11 mouse cellular contexts compared by ENCODE assay signal in genomic region chr15:82244805-82245161, GRCm38 (mm10). TPM values are rescaled to one million over a fixed set of nuclear protein-coding genes. Genes with fewer than 3 reads are reported as not detected.
A peak's percentile ranks its signal among the peaks of the same experiment; 100 is the strongest.
DNase-seq lines count a peak whose midpoint lies in the region; ATAC-seq and TF ChIP-seq lines count a peak whose summit lies in the region.
"Not testable (repeated sequence)": the region's sequence is repeated elsewhere in the genome, so short reads cannot be mapped to it uniquely, and the experiment has no call there.
"Had no signal": no experiment of that assay in that cellular context is flagged by ENCODE, and none has a peak within 500 bp of the region (broad histone marks: within the 10 kb centered on the region; RNA-seq: fewer than 3 reads in every experiment).

No protein-coding gene starts in this region.

- WGBS in embryonic facial prominence, embryonic 12.5 days, result 21% methylated on average over 9 of the region's 9 CpGs
- WGBS in forebrain, postnatal 0 days, result 24% methylated on average over 9 of the region's 9 CpGs
- 22% methylated on average over 9 of the region's 9 CpGs for WGBS in hindbrain, embryonic 12.5 days
- WGBS in kidney, postnatal 0 days, result 20% methylated on average over 9 of the region's 9 CpGs
- 22% methylated on average over 9 of the region's 9 CpGs for WGBS in liver, embryonic 15.5 days (ENCODE audit: insufficient replicate concordance)
- WGBS in midbrain, embryonic 13.5 days, result 27% methylated on average over 9 of the region's 9 CpGs
- 23% methylated on average over 9 of the region's 9 CpGs for WGBS in spleen, adult 2 months

- peak overlapping the region; percentile 60 for H3K9ac ChIP-seq in embryonic facial prominence, embryonic 12.5 days
- H3K9ac ChIP-seq in forebrain, postnatal 0 days, result peak overlapping the region; percentile 53; the same call in 1 of the 2 replicates
- H3K9ac ChIP-seq in hindbrain, embryonic 12.5 days, result peak overlapping the region; percentile 55; the same call in 1 of the 2 replicates
- peak overlapping the region; percentile 62; the same call in 1 of the 2 replicates for H3K9ac ChIP-seq in kidney, postnatal 0 days (ENCODE audit: low read depth, low read length)
- H3K9ac ChIP-seq in liver, embryonic 15.5 days, result peak overlapping the region; percentile 77
- peak overlapping the region; percentile 65 for H3K9ac ChIP-seq in midbrain, embryonic 13.5 days (replicated peaks)

- ATAC-seq in embryonic facial prominence, embryonic 12.5 days (ENCODE audit: insufficient number of reproducible peaks, insufficient read depth, low FRiP score, low TSS enrichment); forebrain, postnatal 0 days; hindbrain, embryonic 12.5 days (ENCODE audit: low FRiP score); liver, embryonic 15.5 days (ENCODE audit: insufficient read depth): not testable (repeated sequence)
- ATAC-seq in kidney, postnatal 0 days (replicated peaks; ENCODE audit: low FRiP score, low read depth), result peak; percentile 11; the same call in 1 of the 2 replicates
- peak; percentile 65 for ATAC-seq in midbrain, embryonic 13.5 days

- not testable (repeated sequence) for TF ChIP-seq CTCF in E14TG2a.4 (conservative IDR thresholded peaks at IDR 0.05; ENCODE audit: low read length); forebrain, postnatal 0 days (IDR thresholded peaks at IDR 0.05; ENCODE audit: low read depth); kidney, postnatal 0 days (IDR thresholded peaks at IDR 0.05; ENCODE audit: low read depth); spleen, adult 2 months (IDR thresholded peaks at IDR 0.05; ENCODE audit: extremely low read depth, insufficient read depth, insufficient read length, insufficient replicate concordance)

- peak overlapping the region; percentile 94 for H3K4me3 ChIP-seq in E14TG2a.4 (replicated peaks; ENCODE audit: low read length)
- H3K4me3 ChIP-seq in embryonic facial prominence, embryonic 12.5 days, result peak overlapping the region; percentile 70
- H3K4me3 ChIP-seq in forebrain, postnatal 0 days (ENCODE audit: low read depth, low read length), result peak overlapping the region; percentile 76
- peak overlapping the region; percentile 56 for H3K4me3 ChIP-seq in hindbrain, embryonic 12.5 days
- peak overlapping the region; percentile 71 for H3K4me3 ChIP-seq in kidney, postnatal 0 days (replicated peaks; ENCODE audit: low read depth, low read length)
- H3K4me3 ChIP-seq in liver, embryonic 15.5 days (replicated peaks), result peak overlapping the region; percentile 91
- H3K4me3 ChIP-seq in midbrain, embryonic 13.5 days (replicated peaks), result peak overlapping the region; percentile 75
- H3K4me3 ChIP-seq in spleen, adult 2 months (ENCODE audit: extremely low read depth, insufficient read depth, insufficient read length), result peak overlapping the region; percentile 99; the same call in 1 of the 2 replicates

- peak overlapping the region; percentile 85 for H3K27ac ChIP-seq in embryonic facial prominence, embryonic 12.5 days
- 0 out of 2 replicates have a peak overlapping the region, but pooled peaks have one; percentile 15 for H3K27ac ChIP-seq in forebrain, postnatal 0 days (ENCODE audit: low read depth, low read length)
- H3K27ac ChIP-seq in hindbrain, embryonic 12.5 days, result peak overlapping the region; percentile 66
- H3K27ac ChIP-seq in kidney, postnatal 0 days; spleen, adult 2 months (ENCODE audit: insufficient read depth, low read length): not testable (repeated sequence)
- H3K27ac ChIP-seq in liver, embryonic 15.5 days (replicated peaks), result peak overlapping the region; percentile 89
- peak overlapping the region; percentile 77 for H3K27ac ChIP-seq in midbrain, embryonic 13.5 days

- peak overlapping the region; percentile 85 for H3K4me2 ChIP-seq in embryonic facial prominence, embryonic 12.5 days (replicated peaks)
- peak overlapping the region; percentile 98 for H3K4me2 ChIP-seq in forebrain, postnatal 0 days (ENCODE audit: low read depth)
- peak overlapping the region; percentile 69 for H3K4me2 ChIP-seq in hindbrain, embryonic 12.5 days (replicated peaks)
- H3K4me2 ChIP-seq in kidney, postnatal 0 days (ENCODE audit: low read length), result peak overlapping the region; percentile 89
- H3K4me2 ChIP-seq in liver, embryonic 15.5 days, result peak overlapping the region; percentile 95
- H3K4me2 ChIP-seq in midbrain, embryonic 13.5 days (replicated peaks), result peak overlapping the region; percentile 81

- H3K27me3 ChIP-seq in E14TG2a.4 (ENCODE audit: insufficient read depth, low read length); embryonic facial prominence, embryonic 12.5 days; forebrain, postnatal 0 days (ENCODE audit: insufficient read depth, low read length); hindbrain, embryonic 12.5 days; kidney, postnatal 0 days (ENCODE audit: insufficient read depth, low read length); liver, embryonic 15.5 days; midbrain, embryonic 13.5 days; spleen, adult 2 months (ENCODE audit: control insufficient read depth, insufficient read depth, low read length): not testable (repeated sequence)

- not testable (repeated sequence) for TF ChIP-seq POLR2A in spleen, adult 2 months (IDR thresholded peaks at IDR 0.05; ENCODE audit: low read depth, low read length)

- peaks cover 82% of the 10 kb centered on the region for H3K4me1 ChIP-seq in E14TG2a.4 (replicated peaks; ENCODE audit: low read depth, low read length)
- not testable (repeated sequence) for H3K4me1 ChIP-seq in embryonic facial prominence, embryonic 12.5 days; forebrain, postnatal 0 days (ENCODE audit: insufficient read depth); hindbrain, embryonic 12.5 days; kidney, postnatal 0 days (replicated peaks; ENCODE audit: insufficient read depth, low read length); midbrain, embryonic 13.5 days (replicated peaks); spleen, adult 2 months (ENCODE audit: control insufficient read depth, insufficient read depth, insufficient read length)
- H3K4me1 ChIP-seq in liver, embryonic 15.5 days (replicated peaks), result peaks cover 31% of the 10 kb centered on the region

- not testable (repeated sequence) for DNase-seq in forebrain, postnatal 0 days; kidney, postnatal 0 days (ENCODE audit: low spot score); spleen, adult 2 months (ENCODE audit: low read depth in 1 of 2, low spot score in 2 of 2)

- H3K36me3 ChIP-seq in E14TG2a.4 (ENCODE audit: insufficient read depth, low read length), result peaks cover 33% of the 10 kb centered on the region
- H3K36me3 ChIP-seq in embryonic facial prominence, embryonic 12.5 days; forebrain, postnatal 0 days (ENCODE audit: insufficient read depth); hindbrain, embryonic 12.5 days; kidney, postnatal 0 days (ENCODE audit: insufficient read depth, low read length); liver, embryonic 15.5 days (replicated peaks); midbrain, embryonic 13.5 days; spleen, adult 2 months (ENCODE audit: control insufficient read depth, insufficient read depth, low read length): not testable (repeated sequence)

- not testable (repeated sequence) for H3K9me3 ChIP-seq in E14TG2a.4 (ENCODE audit: low read length); embryonic facial prominence, embryonic 12.5 days; forebrain, postnatal 0 days (ENCODE audit: low read length); hindbrain, embryonic 12.5 days (replicated peaks); kidney, postnatal 0 days (replicated peaks; ENCODE audit: low read length); liver, embryonic 15.5 days (replicated peaks); midbrain, embryonic 13.5 days

RNA-seq across cellular contexts. Expression of gene Cenpm, which starts 0.2 kb away (rescaled TPM):
- polyA plus RNA-seq in embryonic facial prominence, embryonic 12.5 days (2016; fragmentation: Nextera tagmentation; extraction: Ambion mirVana), result 68.8 and 71.0 TPM in 2 replicates
- 8.9 and 10.0 TPM in 2 replicates for total RNA-seq in forebrain, postnatal 0 days (2014; rRNA removed)
- polyA plus RNA-seq in forebrain, postnatal 0 days (2015; fragmentation: Nextera tagmentation; extraction: Ambion mirVana), result 16.5 and 18.7 TPM in 2 replicates
- polyA plus RNA-seq in hindbrain, embryonic 12.5 days (2016; fragmentation: Nextera tagmentation; extraction: Ambion mirVana), result 51.1 and 51.4 TPM in 2 replicates
- 45.0 and 46.4 TPM in 2 replicates for polyA plus RNA-seq in kidney, postnatal 0 days (2015; fragmentation: Nextera tagmentation; extraction: Ambion mirVana)
- polyA plus RNA-seq in liver, embryonic 15.5 days (2015; fragmentation: Nextera tagmentation; extraction: Ambion mirVana), result 32.8 and 33.7 TPM in 2 replicates
- polyA plus RNA-seq in midbrain, embryonic 13.5 days (2015; fragmentation: Nextera tagmentation; extraction: Ambion mirVana), result 28.6 and 30.4 TPM in 2 replicates
- polyA plus RNA-seq in spleen, adult 2 months (2012; rRNA removed), result 10.2 and 16.8 TPM in 2 replicates

RNA-seq across cellular contexts. Expression of gene 1500009C09Rik, which starts 7.4 kb away (rescaled TPM):
- polyA plus RNA-seq in embryonic facial prominence, embryonic 12.5 days (2016; fragmentation: Nextera tagmentation; extraction: Ambion mirVana), result 0.29 TPM in 1 of 2 replicates, not detected in the other
- 119 and 139 TPM in 2 replicates for total RNA-seq in forebrain, postnatal 0 days (2014; rRNA removed)
- polyA plus RNA-seq in forebrain, postnatal 0 days (2015; fragmentation: Nextera tagmentation; extraction: Ambion mirVana), result 12.5 and 15.6 TPM in 2 replicates
- 1.3 and 1.6 TPM in 2 replicates for polyA plus RNA-seq in hindbrain, embryonic 12.5 days (2016; fragmentation: Nextera tagmentation; extraction: Ambion mirVana)
- polyA plus RNA-seq in kidney, postnatal 0 days (2015; fragmentation: Nextera tagmentation; extraction: Ambion mirVana), result not detected in 2 replicates
- polyA plus RNA-seq in liver, embryonic 15.5 days (2015; fragmentation: Nextera tagmentation; extraction: Ambion mirVana), result not detected in 2 replicates
- 9.6 and 9.7 TPM in 2 replicates for polyA plus RNA-seq in midbrain, embryonic 13.5 days (2015; fragmentation: Nextera tagmentation; extraction: Ambion mirVana)
- 0.05 and 0.08 TPM in 2 replicates for polyA plus RNA-seq in spleen, adult 2 months (2012; rRNA removed)
- total RNA-seq: megakaryocyte, adult 5-6 weeks had no signal
- polyA plus RNA-seq: Patski had no signal

RNA-seq across cellular contexts. Expression of gene Tnfrsf13c, which starts 20.6 kb away (rescaled TPM):
- polyA plus RNA-seq in embryonic facial prominence, embryonic 12.5 days (2016; fragmentation: Nextera tagmentation; extraction: Ambion mirVana), result 0.13 and 0.23 TPM in 2 replicates
- total RNA-seq in forebrain, postnatal 0 days (2014; rRNA removed), result 0.24 and 0.62 TPM in 2 replicates
- 0.44 and 0.47 TPM in 2 replicates for polyA plus RNA-seq in forebrain, postnatal 0 days (2015; fragmentation: Nextera tagmentation; extraction: Ambion mirVana)
- polyA plus RNA-seq in hindbrain, embryonic 12.5 days (2016; fragmentation: Nextera tagmentation; extraction: Ambion mirVana), result 0.18 and 0.34 TPM in 2 replicates
- 0.09 TPM in 1 of 2 replicates, not detected in the other for polyA plus RNA-seq in kidney, postnatal 0 days (2015; fragmentation: Nextera tagmentation; extraction: Ambion mirVana)
- 0.40 and 0.79 TPM in 2 replicates for polyA plus RNA-seq in liver, embryonic 15.5 days (2015; fragmentation: Nextera tagmentation; extraction: Ambion mirVana)
- not detected in 2 replicates for polyA plus RNA-seq in midbrain, embryonic 13.5 days (2015; fragmentation: Nextera tagmentation; extraction: Ambion mirVana)
- polyA plus RNA-seq in spleen, adult 2 months (2012; rRNA removed), result 120 and 179 TPM in 2 replicates
- total RNA-seq: adrenal gland, adult 2 months had no signal

RNA-seq across cellular contexts. Expression of gene Sept3, which starts 29.9 kb away (rescaled TPM):
- 59.9 and 66.0 TPM in 2 replicates for polyA plus RNA-seq in embryonic facial prominence, embryonic 12.5 days (2016; fragmentation: Nextera tagmentation; extraction: Ambion mirVana)
- total RNA-seq in forebrain, postnatal 0 days (2014; rRNA removed), result 550 and 602 TPM in 2 replicates
- 400 and 449 TPM in 2 replicates for polyA plus RNA-seq in forebrain, postnatal 0 days (2015; fragmentation: Nextera tagmentation; extraction: Ambion mirVana)
- 234 and 254 TPM in 2 replicates for polyA plus RNA-seq in hindbrain, embryonic 12.5 days (2016; fragmentation: Nextera tagmentation; extraction: Ambion mirVana)
- 4.2 and 4.8 TPM in 2 replicates for polyA plus RNA-seq in kidney, postnatal 0 days (2015; fragmentation: Nextera tagmentation; extraction: Ambion mirVana)
- 0.12 and 0.16 TPM in 2 replicates for polyA plus RNA-seq in liver, embryonic 15.5 days (2015; fragmentation: Nextera tagmentation; extraction: Ambion mirVana)
- polyA plus RNA-seq in midbrain, embryonic 13.5 days (2015; fragmentation: Nextera tagmentation; extraction: Ambion mirVana), result 341 and 349 TPM in 2 replicates
- polyA plus RNA-seq in spleen, adult 2 months (2012; rRNA removed), result 1.6 and 1.8 TPM in 2 replicates
- total RNA-seq: megakaryocyte, adult 5-6 weeks had no signal

RNA-seq across cellular contexts. Expression of gene Shisa8, which starts 32.2 kb away (rescaled TPM):
- polyA plus RNA-seq in embryonic facial prominence, embryonic 12.5 days (2016; fragmentation: Nextera tagmentation; extraction: Ambion mirVana), result 0.75 and 0.79 TPM in 2 replicates
- total RNA-seq in forebrain, postnatal 0 days (2014; rRNA removed), result 4.7 and 6.3 TPM in 2 replicates
- 1.8 and 2.7 TPM in 2 replicates for polyA plus RNA-seq in forebrain, postnatal 0 days (2015; fragmentation: Nextera tagmentation; extraction: Ambion mirVana)
- 1.6 and 1.7 TPM in 2 replicates for polyA plus RNA-seq in hindbrain, embryonic 12.5 days (2016; fragmentation: Nextera tagmentation; extraction: Ambion mirVana)
- polyA plus RNA-seq in kidney, postnatal 0 days (2015; fragmentation: Nextera tagmentation; extraction: Ambion mirVana), result 0.66 and 0.96 TPM in 2 replicates
- polyA plus RNA-seq in liver, embryonic 15.5 days (2015; fragmentation: Nextera tagmentation; extraction: Ambion mirVana), result 0.08 and 0.12 TPM in 2 replicates
- 0.50 and 0.70 TPM in 2 replicates for polyA plus RNA-seq in midbrain, embryonic 13.5 days (2015; fragmentation: Nextera tagmentation; extraction: Ambion mirVana)
- 5.4 and 14.7 TPM in 2 replicates for polyA plus RNA-seq in spleen, adult 2 months (2012; rRNA removed)
- total RNA-seq: megakaryocyte, adult 5-6 weeks had no signal

Comparison
In these comparisons a context has a peak if more than half of its experiments do, and no peak if none do; other contexts are left out.
1. RNA of gene Tnfrsf13c, which starts 20.6 kb away (polyA plus RNA-seq): 120 to 179 TPM in spleen, adult 2 months; 0.40 to 0.79 TPM in liver, embryonic 15.5 days, 0.44 to 0.47 TPM in forebrain, postnatal 0 days, 0.18 to 0.34 TPM in hindbrain, embryonic 12.5 days, 0.13 to 0.23 TPM in embryonic facial prominence, embryonic 12.5 days, 0.09 TPM in kidney, postnatal 0 days and not detected in midbrain, embryonic 13.5 days; every median in the first group is over 10 times any median in the second.
2. Peak in every context shown above with its lines, with median percentiles within 50 percentile points of each other: H3K4me3 ChIP-seq, H3K4me2 ChIP-seq and H3K9ac ChIP-seq.